Mouse (Mus musculus): Measurements from ENCODE around the gene Mns1.

DNA sequence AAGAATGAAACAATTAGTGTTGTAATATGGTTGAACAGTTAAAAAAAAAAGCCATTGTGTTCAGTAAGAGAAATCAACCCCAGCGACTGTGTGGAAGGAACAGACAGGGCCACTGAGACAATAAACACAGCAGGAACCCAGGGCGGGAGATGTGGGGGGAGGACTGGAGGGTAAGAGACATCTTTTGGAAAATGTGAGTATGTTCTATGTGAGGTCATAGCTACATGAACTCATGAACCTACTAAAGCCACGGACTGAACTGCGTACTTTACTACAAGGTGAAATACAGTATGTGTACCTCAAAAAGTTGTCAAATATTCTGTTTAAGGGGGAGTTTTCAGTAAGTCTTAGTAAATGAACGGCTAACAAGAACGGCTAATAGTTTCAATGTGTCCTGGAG, 39.5 kb downstream of the Mns1 start:
- no peak for TF ChIP-seq CTCF (conservative IDR thresholded peaks at IDR 0.05; ENCODE audit: low read length)
- TF ChIP-seq POU5F1 (IDR thresholded peaks at IDR 0.05; ENCODE audit: borderline replicate concordance, low read length) = no peak

All from E14TG2a.4 (cell line).